Mouse (Mus musculus) olfactory bulb, adult 2 months (tissue): ENCODE results near the gene Fhad1.

ENCODE experiments used
- CTCF ChIP-seq: fragments of 200-500 bp; IDR thresholded peaks from 2 replicates; pipeline ENCODE4 v1.5.1; 2012; ENCODE audit warnings: low read depth, mild to moderate bottlenecking, low read length, moderate library complexity; ENCODE audit not compliant: insufficient read depth
- POLR2A ChIP-seq: fragments of 200-500 bp; IDR thresholded peaks from 2 replicates; pipeline ENCODE4 v1.6.1; 2012; ENCODE audit warnings: mild to moderate bottlenecking, low read depth, low read length, moderate library complexity; ENCODE audit not compliant: insufficient read depth

GRCm38 (mm10) chr4:141996880-141997279, 18.0 kb downstream of the Fhad1 start:
- TF ChIP-seq CTCF (no peak), POLR2A (no peak)
